Mouse (Mus musculus) small intestine, adult 2 months (tissue): ENCODE data around the gene Herpud2.

Experiments used
- CTCF ChIP-seq: fragments of 200-500 bp; IDR thresholded peaks from 2 replicates; pipeline ENCODE4 v1.5.1; 2012; ENCODE audit warnings: low read depth, mild to moderate bottlenecking, control low read depth, inconsistent platforms, low read length, moderate library complexity, mixed read lengths; ENCODE audit not compliant: insufficient replicate concordance, insufficient read length; ENCODE audit errors: extremely low read depth
- POLR2A ChIP-seq: fragments of 200-500 bp; IDR thresholded peaks from 2 replicates; pipeline ENCODE4 v1.6.1; 2012; ENCODE audit warnings: low read depth, mild to moderate bottlenecking, control low read depth, inconsistent platforms, low read length, moderate library complexity

- no peak; the same call in 1 of the 2 replicates for TF ChIP-seq POLR2A
- no peak for TF ChIP-seq CTCF
These were observed 619 bp downstream of the Herpud2 start for GRCm38 (mm10) chr9:25150791-25151610.
